Mouse (Mus musculus): Measurements from ENCODE around the gene Kcnab1. TPM values are rescaled to one million over a fixed set of nuclear protein-coding genes. Genes with fewer than 3 reads are reported as not detected.

Gene Kcnab1
- polyA plus RNA-seq, 1 experiment from 2014 or later: 6.8 TPM

- no peak overlapping the region for H3K27ac ChIP-seq
- H3K4me3 ChIP-seq: no peak overlapping the region
- ATAC-seq (ENCODE audit: low FRiP score): no peak
- H3K4me2 ChIP-seq: no peak overlapping the region
- H3K9ac ChIP-seq: no peak overlapping the region
- H3K27me3 ChIP-seq: no peaks in the 10 kb centered on the region
- H3K36me3 ChIP-seq: no peaks in the 10 kb centered on the region
- 88% methylated on average over 2 of the region's 2 CpGs for WGBS
- H3K4me1 ChIP-seq (replicated peaks): peaks cover 10% of the 10 kb centered on the region
- no peaks in the 10 kb centered on the region for H3K9me3 ChIP-seq
Observed at GRCm38 (mm10) chr3:65213725-65214124, 104.5 kb downstream of the Kcnab1 start.

GRCm38 (mm10) chr3:65214635-65215034, 105.5 kb downstream of the Kcnab1 start:
- no peak overlapping the region for H3K27ac ChIP-seq
- H3K4me2 ChIP-seq: no peak overlapping the region
- H3K36me3 ChIP-seq: no peaks in the 10 kb centered on the region
- ATAC-seq (ENCODE audit: low FRiP score): no peak
- no peak overlapping the region for H3K9ac ChIP-seq
- no peaks in the 10 kb centered on the region for H3K9me3 ChIP-seq
- peaks cover 10% of the 10 kb centered on the region for H3K4me1 ChIP-seq (replicated peaks)
- 84% methylated on average over 2 of the region's 2 CpGs for WGBS
- no peaks in the 10 kb centered on the region for H3K27me3 ChIP-seq
- H3K4me3 ChIP-seq: no peak overlapping the region

- H3K4me1 ChIP-seq (replicated peaks): peaks cover 10% of the 10 kb centered on the region
- no peaks in the 10 kb centered on the region for H3K27me3 ChIP-seq
- H3K9ac ChIP-seq: no peak overlapping the region
- no peaks in the 10 kb centered on the region for H3K36me3 ChIP-seq
- no peak for ATAC-seq (ENCODE audit: low FRiP score)
- no peak overlapping the region for H3K4me3 ChIP-seq
- H3K27ac ChIP-seq: no peak overlapping the region
- H3K4me2 ChIP-seq: no peak overlapping the region
- no peaks in the 10 kb centered on the region for H3K9me3 ChIP-seq
- WGBS: 82% methylated on average over 7 of the region's 7 CpGs
Observed at GRCm38 (mm10) chr3:65217673-65218579, 108.7 kb downstream of the Kcnab1 start.

GRCm38 (mm10) chr3:65220287-65220686, 111.1 kb downstream of the Kcnab1 start:
- Histone ChIP-seq H3K4me1 (replicated peaks) (peaks cover 10% of the 10 kb centered on the region), H3K27ac (no peak overlapping the region), H3K4me3 (no peak overlapping the region), H3K4me2 (no peak overlapping the region), H3K9me3 (no peaks in the 10 kb centered on the region), H3K9ac (no peak overlapping the region), H3K36me3 (no peaks in the 10 kb centered on the region), H3K27me3 (no peaks in the 10 kb centered on the region)
- ATAC-seq (ENCODE audit: low FRiP score): no peak

- no peaks in the 10 kb centered on the region for H3K27me3 ChIP-seq
- H3K4me3 ChIP-seq: no peak overlapping the region
- no peaks in the 10 kb centered on the region for H3K9me3 ChIP-seq
- 95% methylated on average over 2 of the region's 2 CpGs for WGBS
- no peaks in the 10 kb centered on the region for H3K4me1 ChIP-seq (replicated peaks)
- ATAC-seq (ENCODE audit: low FRiP score): no peak
- no peak overlapping the region for H3K27ac ChIP-seq
- no peak overlapping the region for H3K9ac ChIP-seq
- no peaks in the 10 kb centered on the region for H3K36me3 ChIP-seq
- no peak overlapping the region for H3K4me2 ChIP-seq
Observed at GRCm38 (mm10) chr3:65223635-65224034, 114.5 kb downstream of the Kcnab1 start.

DNA sequence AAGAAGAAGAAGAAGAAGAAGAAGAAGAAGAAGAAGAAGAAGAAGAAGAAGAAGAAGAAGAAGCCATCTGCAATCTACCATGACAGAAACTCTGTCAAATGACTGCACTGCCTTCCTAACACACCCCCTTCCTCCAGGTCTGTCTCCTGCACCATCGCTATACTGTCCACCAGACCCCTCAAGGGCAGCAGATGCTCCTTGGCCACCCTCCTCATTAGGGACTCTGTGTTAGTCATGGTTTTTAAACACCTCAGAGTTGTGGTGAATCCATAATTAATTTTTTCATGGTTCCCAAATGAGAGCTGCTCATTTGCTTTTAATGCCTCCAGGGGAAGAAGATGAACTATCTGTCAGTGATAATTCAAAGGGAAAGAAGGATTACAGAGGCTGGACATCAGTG, 121.8 kb downstream of the Kcnab1 start:
- no peak overlapping the region for H3K27ac ChIP-seq
- ATAC-seq (ENCODE audit: low FRiP score): no peak
- 47% methylated on average over 1 of the region's 1 CpGs for WGBS
- H3K36me3 ChIP-seq: peaks cover under 1% of the 10 kb centered on the region; the same call in 1 of the 2 replicates
- no peak overlapping the region for H3K4me2 ChIP-seq
- peaks cover 7% of the 10 kb centered on the region; the same call in 1 of the 2 replicates for H3K4me1 ChIP-seq (replicated peaks)
- no peak overlapping the region for H3K4me3 ChIP-seq
- no peak overlapping the region for H3K9ac ChIP-seq
- H3K27me3 ChIP-seq: no peaks in the 10 kb centered on the region
- peaks cover 11% of the 10 kb centered on the region for H3K9me3 ChIP-seq

DNA sequence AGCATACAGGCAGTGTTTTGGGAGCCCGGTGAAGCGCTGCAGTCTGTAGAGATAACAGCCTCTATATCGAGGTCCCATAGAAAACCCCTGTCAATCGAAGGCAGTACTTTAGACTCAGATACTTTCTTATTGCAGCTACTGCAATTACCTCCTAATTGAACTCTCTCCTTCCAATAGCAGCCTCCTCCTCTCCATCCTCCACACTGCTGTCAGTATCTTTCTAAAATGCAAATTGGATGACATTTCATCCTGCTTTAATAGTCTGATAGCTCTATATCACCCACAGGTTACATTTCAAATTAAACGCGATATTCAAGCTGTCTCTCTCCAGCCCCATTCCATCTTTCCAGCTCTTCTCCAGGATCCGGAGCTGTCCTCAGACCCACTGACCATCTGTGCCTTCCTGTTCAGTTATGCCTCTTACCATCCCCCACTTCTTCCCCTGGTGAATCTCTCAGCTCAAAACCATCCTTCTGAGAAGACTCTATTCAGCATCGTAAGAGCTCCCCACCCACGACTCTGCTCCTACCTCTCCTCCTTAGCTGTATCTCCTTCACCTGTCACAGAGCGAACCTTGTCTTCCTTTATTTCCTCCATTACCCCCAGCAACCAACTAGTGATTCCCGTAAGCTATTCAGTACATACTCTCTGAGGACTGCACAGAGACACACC, 122.4 kb downstream of the Kcnab1 start:
- Histone ChIP-seq H3K4me1 (replicated peaks) (peaks cover 7% of the 10 kb centered on the region; the same call in 1 of the 2 replicates), H3K27me3 (no peaks in the 10 kb centered on the region), H3K36me3 (peaks cover 6% of the 10 kb centered on the region; the same call in 1 of the 2 replicates), H3K4me3 (no peak overlapping the region), H3K9me3 (peaks cover 17% of the 10 kb centered on the region), H3K27ac (no peak overlapping the region), H3K4me2 (no peak overlapping the region), H3K9ac (no peak overlapping the region)
- ATAC-seq (ENCODE audit: low FRiP score): no peak
- WGBS: 80% methylated on average over 11 of the region's 11 CpGs

- no peaks in the 10 kb centered on the region for H3K9me3 ChIP-seq
- H3K27me3 ChIP-seq: no peaks in the 10 kb centered on the region
- no peak for ATAC-seq (ENCODE audit: low FRiP score)
- H3K4me3 ChIP-seq: no peak overlapping the region
- H3K9ac ChIP-seq: no peak overlapping the region
- no peak overlapping the region for H3K4me2 ChIP-seq
- H3K4me1 ChIP-seq (replicated peaks): no peaks in the 10 kb centered on the region
- H3K36me3 ChIP-seq: no peaks in the 10 kb centered on the region
- 63% methylated on average over 6 of the region's 6 CpGs for WGBS
- no peak overlapping the region for H3K27ac ChIP-seq
Observed at GRCm38 (mm10) chr3:65249023-65249422, 139.8 kb downstream of the Kcnab1 start.

DNA sequence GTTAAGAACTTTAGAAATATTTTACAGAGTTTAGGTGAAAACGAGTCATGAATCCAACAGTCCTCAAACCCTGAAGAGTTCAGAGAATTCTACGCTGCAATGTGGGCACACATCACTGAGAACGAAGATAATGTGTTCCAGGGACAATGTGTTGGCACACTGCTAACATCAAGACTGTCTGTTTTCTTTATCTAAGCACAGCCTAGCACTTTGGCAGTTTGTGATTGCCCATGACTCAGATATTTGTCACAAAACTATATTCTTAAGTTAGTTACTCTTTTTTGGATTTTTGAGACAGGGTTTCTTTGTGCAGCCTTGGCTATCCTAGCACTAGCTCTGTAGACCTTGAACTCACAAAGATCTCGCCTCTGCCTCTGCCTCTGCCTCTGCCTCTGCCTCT, 151.3 kb downstream of the Kcnab1 start:
- no peak overlapping the region for H3K27ac ChIP-seq
- no peak overlapping the region for H3K9ac ChIP-seq
- no peak for ATAC-seq (ENCODE audit: low FRiP score)
- no peak overlapping the region for H3K4me2 ChIP-seq
- no peaks in the 10 kb centered on the region for H3K4me1 ChIP-seq (replicated peaks)
- H3K36me3 ChIP-seq: no peaks in the 10 kb centered on the region
- no peaks in the 10 kb centered on the region for H3K9me3 ChIP-seq
- 91% methylated on average over 4 of the region's 4 CpGs for WGBS
- H3K4me3 ChIP-seq: no peak overlapping the region
- H3K27me3 ChIP-seq: no peaks in the 10 kb centered on the region

- Histone ChIP-seq H3K36me3 (no peaks in the 10 kb centered on the region), H3K27me3 (no peaks in the 10 kb centered on the region), H3K4me3 (no peak overlapping the region), H3K9me3 (no peaks in the 10 kb centered on the region), H3K4me2 (no peak overlapping the region), H3K4me1 (replicated peaks) (no peaks in the 10 kb centered on the region), H3K27ac (no peak overlapping the region), H3K9ac (no peak overlapping the region)
- 85% methylated on average over 12 of the region's 12 CpGs for WGBS
- ATAC-seq (ENCODE audit: low FRiP score): no peak
Observed at GRCm38 (mm10) chr3:65262506-65263422, 153.6 kb downstream of the Kcnab1 start.

- no peaks in the 10 kb centered on the region for H3K9me3 ChIP-seq
- no peak overlapping the region for H3K9ac ChIP-seq
- ATAC-seq (ENCODE audit: low FRiP score): no peak
- H3K27me3 ChIP-seq: no peaks in the 10 kb centered on the region
- no peaks in the 10 kb centered on the region for H3K36me3 ChIP-seq
- no peak overlapping the region for H3K4me3 ChIP-seq
- WGBS: 74% methylated on average over 1 of the region's 1 CpGs
- H3K27ac ChIP-seq: no peak overlapping the region
- no peaks in the 10 kb centered on the region for H3K4me1 ChIP-seq (replicated peaks)
- no peak overlapping the region for H3K4me2 ChIP-seq
Observed at GRCm38 (mm10) chr3:65273317-65273716, 164.1 kb downstream of the Kcnab1 start.

DNA sequence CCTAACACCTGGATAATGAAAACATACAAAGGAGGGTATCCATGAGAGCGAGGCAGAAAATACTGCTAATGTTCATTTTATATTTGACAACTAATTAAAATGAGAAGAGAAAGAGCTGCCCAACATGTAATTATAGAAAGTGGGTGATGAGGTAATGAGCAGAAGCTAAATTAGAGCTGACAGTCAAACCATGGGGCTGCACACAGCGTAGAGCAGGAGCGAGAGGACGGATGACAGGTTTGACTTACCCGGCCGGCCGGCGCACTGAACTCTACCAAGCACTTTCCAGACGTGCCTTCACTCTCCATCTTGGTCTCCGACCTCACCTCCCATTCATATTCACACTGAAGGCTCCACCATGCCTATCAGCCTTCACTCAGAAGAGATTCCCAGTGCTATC, 168.6 kb downstream of the Kcnab1 start:
- H3K4me1 ChIP-seq (replicated peaks): no peaks in the 10 kb centered on the region
- no peak for ATAC-seq (ENCODE audit: low FRiP score)
- no peaks in the 10 kb centered on the region for H3K36me3 ChIP-seq
- H3K27me3 ChIP-seq: no peaks in the 10 kb centered on the region
- H3K9ac ChIP-seq: no peak overlapping the region
- H3K9me3 ChIP-seq: no peaks in the 10 kb centered on the region
- H3K4me3 ChIP-seq: no peak overlapping the region
- H3K27ac ChIP-seq: no peak overlapping the region
- 88% methylated on average over 10 of the region's 10 CpGs for WGBS
- H3K4me2 ChIP-seq: no peak overlapping the region

All from hindbrain, embryonic 13.5 days (tissue).